Mouse (Mus musculus): ENCODE results near the gene Sfi1. TPM values are rescaled to one million over a fixed set of nuclear protein-coding genes. Genes with fewer than 3 reads are reported as not detected.
"Not testable (repeated sequence)": the region's sequence is repeated elsewhere in the genome, so short reads cannot be mapped to it uniquely, and the experiment has no call there.

Sfi1 gene
- polyA plus RNA-seq, 1 experiment from 2014 or later: 7.9 TPM

DNA sequence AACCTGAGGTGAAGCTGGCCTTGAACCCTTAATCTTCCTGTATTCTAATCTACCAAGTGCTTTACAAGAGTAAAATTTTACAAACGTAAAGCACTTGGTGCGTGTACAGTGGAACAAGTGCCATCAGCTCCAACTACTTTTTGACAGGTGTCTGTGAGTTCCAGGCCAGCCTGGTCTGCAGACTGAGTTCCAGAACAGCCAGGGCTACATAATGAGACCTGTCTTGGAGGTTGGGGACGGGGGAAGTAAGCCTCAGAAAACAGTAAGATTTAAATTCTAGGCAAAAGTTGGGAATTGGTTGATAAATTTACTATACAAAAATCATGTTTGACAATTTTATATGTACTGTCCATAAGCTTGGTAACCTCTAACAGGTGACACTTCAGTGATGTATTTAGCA, 11.9 kb upstream of the Sfi1 start:
- Histone ChIP-seq H3K27ac (ENCODE audit: low read depth, low read length) (no peak overlapping the region), H3K4me3 (ENCODE audit: low read depth, low read length) (no peak overlapping the region), H3K36me3 (ENCODE audit: control insufficient read depth, insufficient read depth, low read length) (peaks cover 2% of the 10 kb centered on the region; the same call in 1 of the 2 replicates), H3K9me3 (ENCODE audit: control insufficient read depth, low read length) (no peaks in the 10 kb centered on the region), H3K4me1 (replicated peaks; ENCODE audit: control insufficient read depth, insufficient read depth, low read length) (no peaks in the 10 kb centered on the region), H3K27me3 (ENCODE audit: control insufficient read depth, insufficient read depth, low read length) (no peaks in the 10 kb centered on the region), H3K9ac (ENCODE audit: low read depth, low read length) (no peak overlapping the region), H3K4me2 (replicated peaks; ENCODE audit: low read depth, low read length) (no peak overlapping the region)
- ATAC-seq (ENCODE audit: low FRiP score): no peak
- WGBS: 89% methylated on average over 3 of the region's 3 CpGs
- DNase-seq (ENCODE audit: low spot score): no peak

DNA sequence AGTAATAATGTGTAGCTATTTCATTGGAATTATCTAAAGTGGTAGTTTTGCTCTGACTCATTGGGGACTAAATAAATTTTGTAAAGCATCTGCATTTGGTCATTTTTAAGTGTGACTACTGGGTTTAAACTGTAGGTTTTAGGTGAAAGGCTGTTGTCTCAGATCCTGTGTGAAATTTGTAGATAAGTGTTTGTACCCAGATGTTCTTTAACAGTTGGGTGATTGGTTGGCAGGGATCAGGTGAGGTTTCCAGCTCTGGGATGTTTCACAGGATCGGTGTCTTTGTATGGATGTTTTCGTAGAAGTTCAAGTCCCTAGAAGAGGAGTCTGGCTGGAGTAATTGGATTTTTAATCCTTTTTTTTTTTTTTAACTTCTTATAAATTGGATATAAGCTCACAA, 10.5 kb upstream of the Sfi1 start:
- ATAC-seq (ENCODE audit: low FRiP score) (no peak), DNase-seq (ENCODE audit: low spot score) (no peak)
- WGBS: 95% methylated on average over 2 of the region's 2 CpGs
- no peaks in the 10 kb centered on the region for H3K4me1 ChIP-seq (replicated peaks; ENCODE audit: control insufficient read depth, insufficient read depth, low read length)
- no peak overlapping the region for H3K4me2 ChIP-seq (replicated peaks; ENCODE audit: low read depth, low read length)
- H3K27ac ChIP-seq (ENCODE audit: low read depth, low read length): no peak overlapping the region
- H3K27me3 ChIP-seq (ENCODE audit: control insufficient read depth, insufficient read depth, low read length): no peaks in the 10 kb centered on the region
- H3K9me3 ChIP-seq (ENCODE audit: control insufficient read depth, low read length): no peaks in the 10 kb centered on the region
- no peak overlapping the region for H3K9ac ChIP-seq (ENCODE audit: low read depth, low read length)
- peaks cover 2% of the 10 kb centered on the region; the same call in 1 of the 2 replicates for H3K36me3 ChIP-seq (ENCODE audit: control insufficient read depth, insufficient read depth, low read length)
- H3K4me3 ChIP-seq (ENCODE audit: low read depth, low read length): no peak overlapping the region; the same call in 1 of the 2 replicates

DNA sequence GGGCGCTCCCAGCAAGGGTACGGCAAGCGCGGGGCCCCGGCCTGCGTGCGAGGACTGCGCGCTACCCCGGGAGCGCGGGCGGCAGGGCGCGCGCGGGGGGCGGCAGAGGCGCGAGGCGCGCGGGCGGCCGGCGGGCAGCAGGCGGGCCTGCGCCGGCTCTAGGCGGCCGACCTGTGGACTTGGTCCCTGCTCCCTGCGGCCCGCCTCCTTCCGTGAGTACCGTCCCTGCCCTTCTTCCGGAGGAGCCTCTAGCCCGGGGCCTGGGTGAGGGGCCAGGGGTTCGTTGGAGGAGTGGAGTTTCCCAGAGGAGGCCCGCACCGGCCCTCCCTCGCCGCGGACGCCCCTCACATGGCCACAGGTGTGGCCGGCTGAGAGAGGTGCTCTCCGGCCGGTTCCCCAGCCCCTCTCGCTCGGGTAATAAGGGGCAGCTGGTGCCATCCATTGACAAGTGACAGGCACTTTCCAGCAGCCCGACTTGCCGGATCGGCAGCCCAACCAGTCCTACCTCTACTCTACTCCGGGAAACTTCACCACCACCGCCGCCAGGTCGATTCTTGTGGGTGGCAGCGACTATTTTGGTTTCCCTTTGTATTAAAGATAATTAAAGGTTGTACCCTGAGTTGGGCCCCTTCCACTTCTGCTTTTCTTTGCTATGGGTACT, 9.6 kb upstream of the Sfi1 start:
- 0% methylated on average over 51 of the region's 57 CpGs for WGBS
- Histone ChIP-seq H3K4me1 (replicated peaks; ENCODE audit: control insufficient read depth, insufficient read depth, low read length) (no peaks in the 10 kb centered on the region), H3K36me3 (ENCODE audit: control insufficient read depth, insufficient read depth, low read length) (peaks cover 2% of the 10 kb centered on the region; the same call in 1 of the 2 replicates), H3K9me3 (ENCODE audit: control insufficient read depth, low read length) (no peaks in the 10 kb centered on the region), H3K4me2 (replicated peaks; ENCODE audit: low read depth, low read length) (peak overlapping the region; percentile 27), H3K27me3 (ENCODE audit: control insufficient read depth, insufficient read depth, low read length) (no peaks in the 10 kb centered on the region), H3K27ac (ENCODE audit: low read depth, low read length) (peak overlapping the region; percentile 7; the same call in 1 of the 2 replicates), H3K4me3 (ENCODE audit: low read depth, low read length) (peak overlapping the region; percentile 35), H3K9ac (ENCODE audit: low read depth, low read length) (peak overlapping the region; percentile 16)
- DNase-seq (ENCODE audit: low spot score) (no peak), ATAC-seq (ENCODE audit: low FRiP score) (no peak; the same call in 1 of the 2 replicates)

DNA sequence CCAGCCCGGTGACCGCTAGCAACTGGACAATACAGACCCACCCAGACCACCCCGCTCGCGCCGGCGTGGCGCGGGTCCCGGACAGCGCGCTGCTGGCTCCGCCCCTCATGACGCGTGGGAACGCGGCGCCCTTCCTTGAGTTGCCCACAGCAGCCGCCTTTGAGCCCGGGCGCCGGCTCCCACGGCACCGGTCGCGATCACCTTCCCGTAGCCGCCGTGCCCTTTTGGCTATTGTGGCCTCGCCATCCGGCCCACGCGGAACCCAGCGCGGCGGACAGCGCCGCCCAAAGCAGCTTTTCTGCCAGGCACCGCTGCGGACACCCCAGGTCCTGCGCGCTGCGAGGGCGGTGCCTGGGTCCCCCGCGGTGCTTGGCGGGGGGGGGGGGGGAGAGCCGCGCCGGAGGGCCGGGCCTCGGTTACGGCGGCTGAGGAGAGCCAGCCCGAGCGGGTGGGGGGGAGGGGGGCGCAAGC, 9.0 kb upstream of the Sfi1 start, which contains the start of gene Eif4enif1:
TSS of gene Eif4enif1 (plus strand) at position 162 of the 471 bp plus-strand sequence.
- Histone ChIP-seq H3K27ac (ENCODE audit: low read depth, low read length) (peak within 1 kb of the TSS; percentile 7), H3K4me1 (replicated peaks; ENCODE audit: control insufficient read depth, insufficient read depth, low read length) (no peaks in the 10 kb centered on the region), H3K9me3 (ENCODE audit: control insufficient read depth, low read length) (no peaks in the 10 kb centered on the region), H3K36me3 (ENCODE audit: control insufficient read depth, insufficient read depth, low read length) (peaks cover 2% of the 10 kb centered on the region; the same call in 1 of the 2 replicates), H3K9ac (ENCODE audit: low read depth, low read length) (peak within 1 kb of the TSS; percentile 16), H3K4me2 (replicated peaks; ENCODE audit: low read depth, low read length) (peak within 1 kb of the TSS; percentile 27), H3K4me3 (ENCODE audit: low read depth, low read length) (peak within 1 kb of the TSS; percentile 35), H3K27me3 (ENCODE audit: control insufficient read depth, insufficient read depth, low read length) (no peaks in the 10 kb centered on the region)
- ATAC-seq (ENCODE audit: low FRiP score) (peak; percentile 69), DNase-seq (ENCODE audit: low spot score) (peak; percentile 94)
- WGBS: 0% methylated on average over 38 of the region's 57 CpGs

DNA sequence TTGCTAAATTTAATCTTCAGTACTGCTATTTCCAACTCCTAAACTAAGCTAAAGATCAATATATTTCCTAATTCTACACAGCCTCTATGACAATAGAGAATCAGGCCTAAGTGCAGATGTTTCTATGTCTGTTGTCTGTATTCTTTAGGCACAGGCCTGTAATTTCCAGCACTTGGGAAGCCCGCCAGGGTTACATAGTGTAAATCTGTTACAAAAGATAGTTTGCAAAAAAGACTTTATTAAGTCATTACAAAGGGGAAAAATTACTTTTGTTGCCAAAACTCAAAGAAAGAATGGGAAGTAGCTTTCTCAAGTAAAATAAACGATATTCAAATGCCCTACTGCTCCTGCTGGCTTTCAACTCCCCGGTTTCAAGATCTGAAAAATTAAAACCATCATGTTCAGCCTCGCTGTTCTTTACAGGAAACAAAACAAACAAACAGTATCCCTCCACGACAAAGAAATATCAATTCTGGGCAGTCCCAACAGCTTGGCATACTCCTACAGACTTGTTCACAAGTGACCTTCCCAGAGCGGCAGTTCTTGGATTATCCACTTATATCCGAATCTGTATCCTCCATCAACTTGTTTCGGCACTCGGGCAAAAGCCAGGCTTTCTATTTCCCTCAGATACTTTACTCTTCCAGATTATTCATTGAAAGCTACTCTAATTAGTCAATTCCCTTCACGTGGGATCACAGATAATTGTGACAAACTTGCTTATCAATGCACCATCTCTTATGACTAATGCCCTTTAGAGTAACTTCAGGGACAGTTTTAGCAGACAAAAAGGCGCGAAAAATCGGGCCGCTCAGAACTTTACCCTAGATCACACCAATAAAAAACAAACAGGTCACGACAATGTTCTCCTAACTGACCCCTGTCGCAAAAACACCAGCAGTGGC, 8.3 kb upstream of the Sfi1 start:
- no peaks in the 10 kb centered on the region for H3K4me1 ChIP-seq (replicated peaks; ENCODE audit: control insufficient read depth, insufficient read depth, low read length)
- H3K9ac ChIP-seq (ENCODE audit: low read depth, low read length): no peak overlapping the region
- DNase-seq (ENCODE audit: low spot score) (no peak), ATAC-seq (ENCODE audit: low FRiP score) (no peak)
- H3K27me3 ChIP-seq (ENCODE audit: control insufficient read depth, insufficient read depth, low read length): no peaks in the 10 kb centered on the region
- H3K4me2 ChIP-seq (replicated peaks; ENCODE audit: low read depth, low read length): peak overlapping the region; percentile 1
- peak overlapping the region; percentile 35 for H3K4me3 ChIP-seq (ENCODE audit: low read depth, low read length)
- no peaks in the 10 kb centered on the region for H3K9me3 ChIP-seq (ENCODE audit: control insufficient read depth, low read length)
- H3K36me3 ChIP-seq (ENCODE audit: control insufficient read depth, insufficient read depth, low read length): peaks cover 2% of the 10 kb centered on the region; the same call in 1 of the 2 replicates
- H3K27ac ChIP-seq (ENCODE audit: low read depth, low read length): no peak overlapping the region
- 8% methylated on average over 16 of the region's 16 CpGs for WGBS

DNA sequence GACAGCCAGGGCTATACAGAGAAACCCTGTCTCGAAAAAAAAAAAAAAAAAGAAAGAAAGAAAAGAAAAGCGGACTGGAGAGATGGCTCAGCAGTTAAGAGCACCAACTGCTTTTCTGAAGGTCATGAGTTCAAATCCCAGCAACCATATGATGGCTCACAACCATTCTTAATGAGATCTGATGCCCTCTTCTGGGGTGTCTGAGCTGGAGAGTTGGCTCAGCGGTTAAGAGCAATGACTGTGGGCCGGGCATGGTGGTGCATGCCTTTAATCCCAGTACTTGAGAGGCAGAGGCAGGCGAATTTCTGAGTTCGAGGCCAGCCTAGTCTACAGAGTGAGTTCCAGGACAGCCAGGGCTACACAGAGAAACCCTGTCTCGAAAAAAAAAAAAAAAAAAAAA, 7.4 kb upstream of the Sfi1 start:
- not testable (repeated sequence) for H3K27ac ChIP-seq (ENCODE audit: low read depth, low read length); H3K4me1 ChIP-seq (replicated peaks; ENCODE audit: control insufficient read depth, insufficient read depth, low read length); H3K27me3 ChIP-seq (ENCODE audit: control insufficient read depth, insufficient read depth, low read length); H3K9ac ChIP-seq (ENCODE audit: low read depth, low read length); H3K4me3 ChIP-seq (ENCODE audit: low read depth, low read length); H3K36me3 ChIP-seq (ENCODE audit: control insufficient read depth, insufficient read depth, low read length); H3K9me3 ChIP-seq (ENCODE audit: control insufficient read depth, low read length); H3K4me2 ChIP-seq (replicated peaks; ENCODE audit: low read depth, low read length); ATAC-seq (ENCODE audit: low FRiP score); DNase-seq (ENCODE audit: low spot score)
- 92% methylated on average over 6 of the region's 7 CpGs for WGBS

DNA sequence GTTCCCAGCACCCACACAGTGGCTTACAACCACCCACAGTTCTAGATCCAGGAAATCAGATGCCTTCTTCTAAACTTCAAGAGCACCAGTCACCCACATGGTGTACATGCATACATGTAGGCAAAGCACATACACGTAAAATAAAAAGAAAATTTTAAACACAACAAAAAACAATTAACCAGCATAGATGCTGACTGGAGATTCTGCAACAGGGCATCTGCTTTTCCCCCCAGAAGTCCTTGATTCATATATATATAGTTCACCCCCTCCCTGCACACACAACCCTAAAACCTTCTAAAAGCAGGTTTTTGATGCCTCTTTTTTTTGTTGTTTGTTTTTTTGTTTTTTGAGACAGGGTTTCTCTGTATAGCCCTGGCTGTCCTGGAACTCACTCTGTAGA, 10.6 kb downstream of the Sfi1 start:
- WGBS: 80% methylated on average over 1 of the region's 1 CpGs
- H3K36me3 ChIP-seq (ENCODE audit: control insufficient read depth, insufficient read depth, low read length); H3K4me3 ChIP-seq (ENCODE audit: low read depth, low read length); H3K27me3 ChIP-seq (ENCODE audit: control insufficient read depth, insufficient read depth, low read length); H3K9ac ChIP-seq (ENCODE audit: low read depth, low read length); H3K4me1 ChIP-seq (replicated peaks; ENCODE audit: control insufficient read depth, insufficient read depth, low read length); DNase-seq (ENCODE audit: low spot score); ATAC-seq (ENCODE audit: low FRiP score); H3K9me3 ChIP-seq (ENCODE audit: control insufficient read depth, low read length); H3K27ac ChIP-seq (ENCODE audit: low read depth, low read length); H3K4me2 ChIP-seq (replicated peaks; ENCODE audit: low read depth, low read length): not testable (repeated sequence)

DNA sequence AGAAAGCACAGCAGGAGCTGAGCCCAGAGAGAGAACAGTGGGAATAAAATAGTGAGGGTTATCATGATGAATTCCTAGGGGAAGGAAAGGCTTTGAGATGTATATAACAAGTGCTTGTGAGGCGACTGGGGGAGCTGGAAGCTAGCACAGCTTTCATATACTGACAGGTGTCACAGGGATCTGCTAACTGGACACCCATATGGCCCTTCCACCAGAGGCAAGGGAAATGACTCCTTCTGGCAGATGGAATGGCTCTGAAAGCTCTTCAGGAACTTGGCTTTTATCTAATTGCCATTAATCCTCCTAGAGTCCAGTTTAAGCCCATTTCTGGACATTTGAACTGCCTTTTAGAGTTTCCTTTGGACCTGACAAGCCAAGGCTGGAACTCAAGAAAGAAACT, 11.3 kb downstream of the Sfi1 start:
- H3K9ac ChIP-seq (ENCODE audit: low read depth, low read length); H3K27ac ChIP-seq (ENCODE audit: low read depth, low read length); H3K9me3 ChIP-seq (ENCODE audit: control insufficient read depth, low read length); H3K4me2 ChIP-seq (replicated peaks; ENCODE audit: low read depth, low read length); H3K4me3 ChIP-seq (ENCODE audit: low read depth, low read length); ATAC-seq (ENCODE audit: low FRiP score); DNase-seq (ENCODE audit: low spot score); H3K36me3 ChIP-seq (ENCODE audit: control insufficient read depth, insufficient read depth, low read length); H3K27me3 ChIP-seq (ENCODE audit: control insufficient read depth, insufficient read depth, low read length); H3K4me1 ChIP-seq (replicated peaks; ENCODE audit: control insufficient read depth, insufficient read depth, low read length): not testable (repeated sequence)
- 38% methylated on average over 1 of the region's 1 CpGs for WGBS
